Mouse (Mus musculus) lung, embryonic 16.5 days (tissue): ENCODE results near the gene Iqsec1. TPM values are rescaled to one million over a fixed set of nuclear protein-coding genes. Genes with fewer than 3 reads are reported as not detected.

Source experiments
- ATAC-seq: fragments of 200-750 bp; cut with Nextera tagmentation; 2 replicates; pipeline ENCODE4 v1.8.0; 2017; ENCODE audit warnings: low read depth, mild to moderate bottlenecking, moderate library complexity
- H3K27ac ChIP-seq: fragments of 300-500 bp; sonication (generic); 2 replicates; pipeline ENCODE4 v1.5.1; 2014; ENCODE audit warnings: mild to moderate bottlenecking, control low read depth, low read length
- H3K27me3 ChIP-seq: fragments of 300-500 bp; sonication (generic); 2 replicates; pipeline ENCODE4 v1.6.1; 2014; ENCODE audit warnings: low read depth, low read length, mixed read lengths; ENCODE audit not compliant: control insufficient read depth, insufficient read depth
- H3K36me3 ChIP-seq: fragments of 300-500 bp; sonication (generic); 2 replicates; pipeline ENCODE4 v1.6.1; 2014; ENCODE audit warnings: low read length; ENCODE audit not compliant: control insufficient read depth, insufficient read depth
- H3K4me1 ChIP-seq: fragments of 300-500 bp; sonication (generic); replicated peaks from 2 replicates; pipeline ENCODE4 v1.6.1; 2014; ENCODE audit warnings: low read length, mixed read lengths; ENCODE audit not compliant: control insufficient read depth, insufficient read depth
- H3K4me2 ChIP-seq: fragments of 300-500 bp; sonication (generic); 2 replicates; pipeline ENCODE4 v1.6.1; 2014; ENCODE audit warnings: low read depth, low read length, control low read depth
- H3K4me3 ChIP-seq: fragments of 300-500 bp; sonication (generic); 2 replicates; pipeline ENCODE4 v1.5.1; 2014; ENCODE audit warnings: mild to moderate bottlenecking, low read length, control low read depth
- H3K9ac ChIP-seq: fragments of 300-500 bp; sonication (generic); 2 replicates; pipeline ENCODE4 v1.6.1; 2014; ENCODE audit warnings: low read length, control low read depth
- H3K9me3 ChIP-seq: fragments of 300-500 bp; sonication (generic); 2 replicates; pipeline ENCODE4 v1.6.1; 2016; ENCODE audit warnings: low read length; ENCODE audit not compliant: control insufficient read depth
- WGBS: fragments of 180-500 bp; shearing (Covaris S2); extraction: QIAGEN DNeasy Blood & Tissue Kit; methylation state at CpG from one replicate; pipeline ENCODE4 v1.1.7; 2014; 5-methylcytosine and 5-hydroxymethylcytosine counted together
- polyA plus RNA-seq: library from polyadenylated mRNA; unstranded; fragments of >200 nt; fragmentation: Nextera tagmentation; extraction: Ambion mirVana; gene quantifications from 2 replicates; pipeline ENCODE4 v1.2.1, GENCODE M21; 2015

Gene Iqsec1
- polyA plus RNA-seq, 1 experiment from 2014 or later: 11.7 TPM

DNA sequence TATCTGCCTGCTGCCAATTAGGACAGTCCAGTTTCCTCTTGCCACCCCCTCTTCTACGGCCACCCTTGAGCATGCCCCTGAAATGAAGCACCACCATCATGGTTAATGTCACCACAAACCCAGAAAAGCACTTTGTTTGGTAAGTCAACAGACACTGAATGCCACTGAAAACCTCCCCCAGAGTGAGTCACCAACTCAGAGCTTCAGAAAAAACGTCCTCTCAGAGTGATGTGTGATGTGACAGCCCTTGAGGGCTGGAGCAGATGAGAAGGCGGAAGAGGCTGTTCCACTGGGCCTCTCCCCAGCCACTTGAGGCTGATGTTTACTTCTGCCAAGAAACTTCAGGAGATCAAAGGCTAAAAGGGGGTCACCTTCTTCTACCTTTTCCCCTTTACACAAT lies 4.4 kb downstream of the Iqsec1 start:
- Histone ChIP-seq H3K4me2 (no peak overlapping the region), H3K9me3 (no peaks in the 10 kb centered on the region), H3K4me1 (peaks cover 30% of the 10 kb centered on the region), H3K4me3 (no peak overlapping the region), H3K36me3 (no peaks in the 10 kb centered on the region), H3K27me3 (no peaks in the 10 kb centered on the region), H3K27ac (no peak overlapping the region), H3K9ac (no peak overlapping the region)
- no peak for ATAC-seq
- WGBS: 16% methylated on average over 3 of the region's 3 CpGs

- Histone ChIP-seq H3K27me3 (no peaks in the 10 kb centered on the region), H3K4me2 (no peak overlapping the region), H3K4me1 (0 out of 2 replicates have a peak, but pooled peaks cover 8% of the 10 kb centered on the region), H3K27ac (no peak overlapping the region), H3K9me3 (no peaks in the 10 kb centered on the region), H3K9ac (no peak overlapping the region), H3K36me3 (no peaks in the 10 kb centered on the region), H3K4me3 (no peak overlapping the region)
- ATAC-seq: no peak
- 77% methylated on average over 2 of the region's 2 CpGs for WGBS
Measured at GRCm38 (mm10) chr6:90974279-90974678, 14.2 kb downstream of the Iqsec1 start.

GRCm38 (mm10) chr6:90969341-90969871 lies 19.1 kb downstream of the Iqsec1 start:
- H3K4me2 ChIP-seq: no peak overlapping the region
- WGBS: 27% methylated on average over 2 of the region's 2 CpGs
- H3K36me3 ChIP-seq: no peaks in the 10 kb centered on the region
- H3K4me3 ChIP-seq: no peak overlapping the region
- no peaks in the 10 kb centered on the region for H3K9me3 ChIP-seq
- H3K4me1 ChIP-seq: 0 out of 2 replicates have a peak, but pooled peaks cover 8% of the 10 kb centered on the region
- H3K27me3 ChIP-seq: no peaks in the 10 kb centered on the region
- no peak overlapping the region for H3K27ac ChIP-seq
- no peak for ATAC-seq
- H3K9ac ChIP-seq: no peak overlapping the region

- no peaks in the 10 kb centered on the region for H3K4me1 ChIP-seq
- H3K9me3 ChIP-seq: no peaks in the 10 kb centered on the region
- H3K4me2 ChIP-seq: no peak overlapping the region
- no peak for ATAC-seq
- no peak overlapping the region for H3K9ac ChIP-seq
- WGBS: 40% methylated on average over 4 of the region's 4 CpGs
- H3K27me3 ChIP-seq: no peaks in the 10 kb centered on the region
- H3K36me3 ChIP-seq: no peaks in the 10 kb centered on the region
- no peak overlapping the region for H3K27ac ChIP-seq
- no peak overlapping the region for H3K4me3 ChIP-seq
Measured at GRCm38 (mm10) chr6:90953349-90953748, 35.1 kb downstream of the Iqsec1 start.

- ATAC-seq: no peak
- Histone ChIP-seq H3K9me3 (no peaks in the 10 kb centered on the region), H3K36me3 (no peaks in the 10 kb centered on the region), H3K9ac (no peak overlapping the region), H3K4me1 (peaks cover 2% of the 10 kb centered on the region), H3K4me2 (no peak overlapping the region), H3K27me3 (no peaks in the 10 kb centered on the region), H3K27ac (no peak overlapping the region), H3K4me3 (no peak overlapping the region)
- WGBS: 19% methylated on average over 2 of the region's 2 CpGs
Measured at GRCm38 (mm10) chr6:90950936-90951335, 37.5 kb downstream of the Iqsec1 start.

DNA sequence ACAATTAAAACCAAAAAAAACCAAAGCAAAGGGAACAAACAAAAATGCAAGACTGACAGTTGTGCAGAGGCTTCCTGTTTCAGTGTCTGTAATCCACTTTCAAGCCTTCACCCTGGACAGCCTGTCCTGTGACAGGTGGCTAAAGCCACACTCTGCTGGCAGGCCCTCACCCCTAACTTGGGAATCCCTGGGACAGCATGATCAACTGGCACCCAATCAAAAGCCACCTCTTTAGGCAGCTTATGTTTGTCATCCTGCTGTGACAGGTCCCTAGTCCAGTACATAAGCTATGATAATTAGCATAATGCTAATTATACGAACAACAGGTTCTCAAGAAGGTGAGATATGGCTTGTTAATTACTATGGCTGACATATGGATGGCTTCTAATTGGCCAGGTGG lies 40.4 kb downstream of the Iqsec1 start:
- Histone ChIP-seq H3K9me3 (no peaks in the 10 kb centered on the region), H3K4me2 (no peak overlapping the region), H3K4me1 (peaks cover 10% of the 10 kb centered on the region), H3K4me3 (no peak overlapping the region), H3K27ac (no peak overlapping the region), H3K36me3 (no peaks in the 10 kb centered on the region), H3K27me3 (no peaks in the 10 kb centered on the region), H3K9ac (no peak overlapping the region)
- 84% methylated on average over 1 of the region's 1 CpGs for WGBS
- ATAC-seq: no peak

DNA sequence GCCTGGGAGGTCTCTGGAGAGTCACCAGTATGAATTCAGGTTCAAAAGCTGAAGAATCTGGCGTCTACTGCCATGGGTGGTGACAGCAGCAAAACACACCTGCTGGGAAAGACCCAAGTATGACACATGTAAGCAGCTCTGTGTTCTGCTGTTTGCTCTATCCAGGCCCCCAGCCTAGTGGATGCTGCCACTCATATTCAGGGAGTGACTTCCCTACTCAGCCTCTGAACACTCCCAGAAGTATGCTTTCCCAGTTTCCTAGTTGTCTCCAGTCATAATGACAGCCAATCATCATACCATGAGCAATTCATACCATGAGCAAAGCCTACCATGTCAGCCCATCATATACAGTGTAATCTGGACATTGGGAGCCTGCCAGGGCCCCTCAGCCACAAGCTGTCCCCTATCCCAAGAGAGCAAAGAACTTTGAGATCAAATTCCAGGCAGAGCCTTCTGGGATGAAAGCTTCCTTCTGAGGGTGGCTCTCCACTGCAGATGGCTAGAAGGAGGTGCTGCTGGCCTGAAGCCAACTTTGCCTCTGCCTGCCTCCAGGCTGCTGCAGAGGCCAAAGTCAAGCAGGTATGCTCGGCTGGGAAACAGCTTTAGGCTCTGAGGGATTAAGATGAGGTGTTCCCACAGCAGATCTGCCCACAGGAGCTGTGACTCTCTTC lies 42.8 kb downstream of the Iqsec1 start:
- Histone ChIP-seq H3K9ac (no peak overlapping the region), H3K9me3 (no peaks in the 10 kb centered on the region), H3K27me3 (no peaks in the 10 kb centered on the region), H3K36me3 (no peaks in the 10 kb centered on the region), H3K4me3 (no peak overlapping the region), H3K4me2 (no peak overlapping the region), H3K4me1 (peaks cover 10% of the 10 kb centered on the region), H3K27ac (no peak overlapping the region)
- peak; percentile 73 for ATAC-seq
- WGBS: 25% methylated on average over 2 of the region's 2 CpGs

DNA sequence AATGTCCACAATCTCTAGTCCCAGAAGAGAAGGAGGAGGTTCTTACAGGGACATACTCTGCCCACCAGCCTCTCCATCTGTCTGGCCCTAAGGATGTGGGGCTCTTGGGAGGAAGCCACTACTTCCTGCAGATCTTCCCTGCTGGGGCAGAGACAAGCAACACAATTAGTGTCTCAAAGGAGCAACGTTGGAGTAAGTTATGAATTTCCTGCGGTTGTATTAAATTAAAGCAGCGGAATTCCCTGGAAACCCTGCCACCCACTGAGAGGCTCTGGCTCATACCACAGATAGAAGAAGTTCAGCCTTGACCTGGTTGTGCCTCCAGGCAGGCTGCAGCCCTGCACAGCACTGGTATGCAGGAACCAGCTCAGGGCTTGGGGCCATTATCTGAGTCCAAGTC lies 47.2 kb downstream of the Iqsec1 start:
- Histone ChIP-seq H3K36me3 (no peaks in the 10 kb centered on the region), H3K9ac (no peak overlapping the region), H3K27ac (0 out of 2 replicates have a peak overlapping the region, but pooled peaks have one; percentile 33), H3K4me1 (peaks cover 15% of the 10 kb centered on the region), H3K4me3 (no peak overlapping the region), H3K9me3 (no peaks in the 10 kb centered on the region), H3K27me3 (no peaks in the 10 kb centered on the region), H3K4me2 (no peak overlapping the region)
- WGBS: 39% methylated on average over 3 of the region's 3 CpGs
- peak; percentile 65 for ATAC-seq

DNA sequence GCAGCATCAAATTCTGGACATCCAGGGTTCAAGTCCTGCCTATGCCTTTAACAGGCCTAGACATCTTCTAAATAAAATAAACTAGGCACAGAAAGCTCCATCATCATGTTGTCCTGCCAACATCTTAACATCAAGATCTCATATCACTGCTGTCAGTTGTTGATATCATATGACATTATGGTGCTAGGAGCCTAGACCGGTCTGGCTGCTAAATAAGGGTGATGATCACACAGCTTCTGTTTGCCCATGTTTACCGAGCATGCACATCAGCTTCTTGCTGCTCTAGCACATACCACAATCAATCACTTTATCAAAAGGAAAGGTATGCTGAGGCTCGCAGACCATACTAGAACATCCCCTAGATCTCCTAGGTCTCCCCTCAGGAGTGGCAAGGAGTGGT lies 54.8 kb downstream of the Iqsec1 start:
- Histone ChIP-seq H3K27ac (no peak overlapping the region), H3K27me3 (no peaks in the 10 kb centered on the region), H3K4me2 (no peak overlapping the region), H3K9me3 (no peaks in the 10 kb centered on the region), H3K9ac (no peak overlapping the region), H3K36me3 (no peaks in the 10 kb centered on the region), H3K4me3 (no peak overlapping the region), H3K4me1 (peaks cover 4% of the 10 kb centered on the region; the same call in 1 of the 2 replicates)
- no peak for ATAC-seq
- 84% methylated on average over 3 of the region's 3 CpGs for WGBS
